22 mouse cellular contexts compared by ENCODE assay signal in genomic region chr9:43673171-43673680, GRCm38 (mm10).
DNase-seq lines count a peak whose midpoint lies in the region; ATAC-seq and TF ChIP-seq lines count a peak whose summit lies in the region.
"Had no signal": no experiment of that assay in that cellular context is flagged by ENCODE, and none has a peak within 500 bp of the region (broad histone marks: within the 10 kb centered on the region; RNA-seq: fewer than 3 reads in every experiment).

No protein-coding gene starts in this region.

- 37% methylated on average over 4 of the region's 4 CpGs for WGBS in heart, embryonic 11.5 days (ENCODE audit: insufficient replicate concordance)
- WGBS in liver, adult 2 months: 23% methylated on average over 4 of the region's 4 CpGs
- WGBS in liver, embryonic 12.5 days (ENCODE audit: insufficient replicate concordance): 40% methylated on average over 4 of the region's 4 CpGs

- H3K4me3 ChIP-seq in heart, embryonic 11.5 days (ENCODE audit: low read depth, low read length): no peak overlapping the region
- H3K4me3 ChIP-seq in liver, adult 2 months (ENCODE audit: insufficient read depth, low read depth, low read length): no peak overlapping the region
- no peak overlapping the region for H3K4me3 ChIP-seq in liver, embryonic 12.5 days
- H3K4me3 ChIP-seq: embryonic facial prominence, embryonic 15.5 days; forebrain, embryonic 15.5 days; limb, embryonic 10.5 days; midbrain, embryonic 12.5 days had no signal

- no peak for ATAC-seq in heart, embryonic 11.5 days (replicated peaks; ENCODE audit: insufficient number of reproducible peaks, low FRiP score, low TSS enrichment)
- no peak for ATAC-seq in liver, embryonic 12.5 days
- ATAC-seq: CD4-positive, CD25-positive, alpha-beta regulatory T cell, adult 4 months; forebrain, embryonic 15.5 days; liver, postnatal 0 days; lung, postnatal 0 days had no signal

- no peak for TF ChIP-seq POLR2A in liver, adult 2 months (IDR thresholded peaks at IDR 0.05; ENCODE audit: extremely low read depth, insufficient read depth, low read length)

- TF ChIP-seq CTCF in liver, adult 2 months (IDR thresholded peaks at IDR 0.05; ENCODE audit: low read depth, low read length): no peak

- no peaks in the 10 kb centered on the region for H3K9me3 ChIP-seq in heart, embryonic 11.5 days (replicated peaks; ENCODE audit: control insufficient read depth, low read length)
- H3K9me3 ChIP-seq in liver, embryonic 12.5 days (replicated peaks): no peaks in the 10 kb centered on the region
- H3K9me3 ChIP-seq: embryonic facial prominence, embryonic 15.5 days; forebrain, embryonic 15.5 days; limb, embryonic 10.5 days; midbrain, embryonic 12.5 days had no signal

- no peak overlapping the region for H3K9ac ChIP-seq in heart, embryonic 11.5 days (ENCODE audit: low read depth, low read length)
- H3K9ac ChIP-seq in liver, adult 2 months (ENCODE audit: low read depth, low read length): no peak overlapping the region
- H3K9ac ChIP-seq in liver, embryonic 12.5 days: no peak overlapping the region
- H3K9ac ChIP-seq: embryonic facial prominence, embryonic 15.5 days; forebrain, embryonic 15.5 days; liver, postnatal 0 days; midbrain, embryonic 12.5 days had no signal

- H3K4me2 ChIP-seq in heart, embryonic 11.5 days: no peak overlapping the region
- no peak overlapping the region for H3K4me2 ChIP-seq in liver, embryonic 12.5 days
- H3K4me2 ChIP-seq: embryonic facial prominence, embryonic 15.5 days; forebrain, embryonic 15.5 days; midbrain, embryonic 12.5 days had no signal

- no peaks in the 10 kb centered on the region for H3K36me3 ChIP-seq in heart, embryonic 11.5 days (ENCODE audit: control insufficient read depth, insufficient read depth, low read length)
- H3K36me3 ChIP-seq in liver, adult 2 months (ENCODE audit: control insufficient read depth, insufficient read depth, low read length): no peaks in the 10 kb centered on the region
- no peaks in the 10 kb centered on the region for H3K36me3 ChIP-seq in liver, embryonic 12.5 days
- H3K36me3 ChIP-seq: embryonic facial prominence, embryonic 15.5 days; forebrain, embryonic 15.5 days; limb, embryonic 10.5 days; midbrain, embryonic 12.5 days had no signal

- peaks cover 4% of the 10 kb centered on the region; the same call in 1 of the 2 replicates for H3K4me1 ChIP-seq in heart, embryonic 11.5 days (ENCODE audit: control insufficient read depth, insufficient read depth, low read length)
- H3K4me1 ChIP-seq in liver, adult 2 months (ENCODE audit: control insufficient read depth, insufficient read depth, low read length): no peaks in the 10 kb centered on the region
- H3K4me1 ChIP-seq in liver, embryonic 12.5 days: peaks cover 8% of the 10 kb centered on the region; the same call in 1 of the 2 replicates
- H3K4me1 ChIP-seq: forebrain, embryonic 15.5 days had no signal

- DNase-seq in heart, adult 11 months: peak; percentile 97
- peak; percentile 5 for DNase-seq in liver, adult 2 months (ENCODE audit: extremely low read depth, low read depth, low spot score)
- DNase-seq in gonadal fat pad, adult 2 months (ENCODE audit: low read depth): peak; percentile 40
- DNase-seq in retina, postnatal 1 day: peak; percentile 81
- DNase-seq in lung, postnatal 14 days: no peak
- DNase-seq in right cerebral cortex, adult 2 months (ENCODE audit: low spot score in 2 of 2): no peak
- DNase-seq: adrenal gland, postnatal 36 days; cerebellum, adult 11 months; cerebellum, adult 9-11 months; gastrocnemius, postnatal 10 days; kidney, adult 11 months; liver; liver, postnatal 0 days; thymus, postnatal 14 days had no signal

- peaks cover 4% of the 10 kb centered on the region for H3K27me3 ChIP-seq in heart, embryonic 11.5 days (ENCODE audit: control insufficient read depth, insufficient read depth, low read length)
- no peaks in the 10 kb centered on the region for H3K27me3 ChIP-seq in liver, adult 2 months (ENCODE audit: control insufficient read depth, insufficient read depth, low read length)
- H3K27me3 ChIP-seq in liver, embryonic 12.5 days (replicated peaks): peaks cover 10% of the 10 kb centered on the region; the same call in 1 of the 2 replicates
- H3K27me3 ChIP-seq: embryonic facial prominence, embryonic 15.5 days; forebrain, embryonic 15.5 days; midbrain, embryonic 12.5 days had no signal

- H3K27ac ChIP-seq in heart, embryonic 11.5 days (ENCODE audit: low read depth, low read length): no peak overlapping the region
- H3K27ac ChIP-seq in liver, adult 2 months (replicated peaks; ENCODE audit: insufficient read depth, low read depth, low read length): no peak overlapping the region
- no peak overlapping the region for H3K27ac ChIP-seq in liver, embryonic 12.5 days
- H3K27ac ChIP-seq: embryonic facial prominence, embryonic 15.5 days; forebrain, embryonic 15.5 days; limb, embryonic 10.5 days; midbrain, embryonic 12.5 days had no signal

- no peaks in the 10 kb centered on the region for H3K79me2 ChIP-seq in liver, adult 2 months (ENCODE audit: control insufficient read depth, insufficient read depth, low read length)

Comparison
In these comparisons a context has a peak if more than half of its experiments do, and no peak if none do; other contexts are left out.
1. DNase-seq: peak in heart, adult 11 months (single experiment), liver, adult 2 months (single experiment), gonadal fat pad, adult 2 months (single experiment) and retina, postnatal 1 day (single experiment); none in lung, postnatal 14 days (single experiment) and right cerebral cortex, adult 2 months (0 of 2).